Mouse (Mus musculus): ENCODE results near the gene Dspp.

Dspp gene

DNA sequence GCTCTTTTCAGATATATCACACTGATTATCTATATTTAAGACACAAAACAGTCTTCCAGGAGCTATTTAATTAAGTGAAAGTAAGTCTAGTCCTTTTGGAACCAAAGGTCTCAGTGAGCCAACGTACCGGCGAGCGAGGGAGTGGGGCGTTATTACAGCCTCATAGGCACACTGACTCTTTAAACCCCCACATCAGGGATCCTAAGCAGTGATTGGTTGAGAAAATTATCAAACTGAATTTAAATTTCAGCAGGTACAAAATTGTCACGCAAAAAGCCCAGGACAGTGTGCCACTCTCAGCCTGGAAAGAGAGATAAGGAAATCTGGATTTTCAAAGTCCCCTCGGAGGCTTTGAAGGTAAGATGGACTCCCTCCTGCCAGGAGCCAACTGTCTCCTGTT, at the start of gene Dspp:
Dspp (plus strand) TSS at position 301 of the 400 bp plus-strand sequence.
- in situ Hi-C loops (cut with MboI; ENCODE audit: low sequenced_read_pairs): no loop called here

GRCm38 (mm10) chr5:104124016-104124658, 46.4 kb upstream of the Dspp start:
- in situ Hi-C loops (cut with MboI; ENCODE audit: low sequenced_read_pairs): no loop called here

GRCm38 (mm10) chr5:104126561-104127320, 43.8 kb upstream of the Dspp start:
- in situ Hi-C loops (cut with MboI; ENCODE audit: low sequenced_read_pairs): no loop called here

DNA sequence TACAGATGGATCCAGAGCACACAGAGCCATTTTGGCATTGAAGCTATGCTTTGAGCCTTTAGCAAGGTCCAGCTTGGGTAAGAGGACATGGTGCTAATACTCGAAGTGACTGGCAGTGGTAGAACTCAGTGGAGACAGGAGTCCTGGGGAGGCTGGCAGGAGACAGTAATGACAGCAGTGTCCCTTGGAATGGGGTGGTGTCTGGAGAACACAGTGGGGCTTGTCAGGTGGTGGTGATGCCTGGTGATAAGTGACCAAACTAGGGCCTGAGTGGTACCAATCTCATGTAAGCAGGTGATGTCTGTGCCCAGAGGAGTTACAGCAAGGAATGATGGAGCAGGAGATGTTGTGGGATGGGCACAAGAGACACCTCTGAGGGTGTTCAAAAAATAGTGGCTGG, 43.2 kb upstream of the Dspp start:
- in situ Hi-C loops (cut with MboI; ENCODE audit: low sequenced_read_pairs): no loop called here

- in situ Hi-C loops (cut with MboI; ENCODE audit: low sequenced_read_pairs): no loop called here
Measured at GRCm38 (mm10) chr5:104128281-104129031, 42.1 kb upstream of the Dspp start.

GRCm38 (mm10) chr5:104130891-104131290, 39.6 kb upstream of the Dspp start:
- in situ Hi-C loops (cut with MboI; ENCODE audit: low sequenced_read_pairs): no loop called here

DNA sequence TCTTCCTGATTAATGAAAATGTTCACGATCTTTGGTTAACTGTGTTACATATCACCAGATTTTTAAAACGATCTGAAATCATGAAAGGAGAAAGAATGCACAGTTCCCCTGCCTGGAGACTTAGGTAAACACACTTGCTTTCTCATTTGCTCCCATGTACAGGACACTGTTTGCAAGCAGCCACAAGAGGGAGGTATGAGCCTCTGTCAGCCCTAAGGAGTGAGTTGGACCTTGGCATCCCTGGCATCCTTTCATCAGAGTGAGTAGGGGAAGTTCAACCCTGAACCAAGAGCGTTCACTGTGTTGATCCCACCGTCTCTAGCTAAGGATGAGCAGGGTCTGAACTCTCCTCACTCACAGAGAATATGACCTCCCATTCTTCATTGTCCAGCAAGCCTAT, 39.0 kb upstream of the Dspp start:
- in situ Hi-C loops (cut with MboI; ENCODE audit: low sequenced_read_pairs): no loop called here

GRCm38 (mm10) chr5:104133752-104134151, 36.8 kb upstream of the Dspp start:
- in situ Hi-C loops (cut with MboI; ENCODE audit: low sequenced_read_pairs): no loop called here

DNA sequence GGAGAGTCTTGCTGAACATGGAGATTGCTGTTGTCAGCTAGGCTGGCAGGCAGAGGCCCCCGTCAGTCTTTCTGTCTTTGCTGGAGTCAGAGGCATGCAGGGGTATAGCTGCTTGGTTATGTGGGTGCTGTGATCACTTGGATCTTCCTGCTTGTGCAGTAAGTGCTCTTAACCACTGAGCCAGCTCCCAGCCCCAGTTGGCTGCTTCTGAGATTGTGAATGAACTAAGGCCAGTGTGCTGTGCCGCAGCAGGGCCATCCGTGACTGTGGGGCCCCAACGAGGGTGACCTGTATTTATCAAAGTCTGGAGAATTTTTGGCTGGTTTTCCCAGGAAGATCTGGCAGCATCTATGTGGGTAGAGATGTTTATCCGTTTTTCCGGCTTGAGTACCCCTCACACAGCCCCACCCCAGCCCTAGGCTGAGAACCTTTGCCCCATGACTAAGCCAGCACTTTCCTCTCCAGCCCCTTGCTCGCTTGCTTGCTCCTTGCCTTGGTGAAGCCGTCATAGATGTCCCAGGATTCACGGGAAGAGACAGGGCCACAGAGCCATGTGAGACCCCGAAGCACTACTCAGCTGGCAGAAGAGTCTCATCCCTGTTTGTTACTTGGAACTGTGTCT, 32.5 kb upstream of the Dspp start:
- in situ Hi-C loops (cut with MboI; ENCODE audit: low sequenced_read_pairs): no loop called here

DNA sequence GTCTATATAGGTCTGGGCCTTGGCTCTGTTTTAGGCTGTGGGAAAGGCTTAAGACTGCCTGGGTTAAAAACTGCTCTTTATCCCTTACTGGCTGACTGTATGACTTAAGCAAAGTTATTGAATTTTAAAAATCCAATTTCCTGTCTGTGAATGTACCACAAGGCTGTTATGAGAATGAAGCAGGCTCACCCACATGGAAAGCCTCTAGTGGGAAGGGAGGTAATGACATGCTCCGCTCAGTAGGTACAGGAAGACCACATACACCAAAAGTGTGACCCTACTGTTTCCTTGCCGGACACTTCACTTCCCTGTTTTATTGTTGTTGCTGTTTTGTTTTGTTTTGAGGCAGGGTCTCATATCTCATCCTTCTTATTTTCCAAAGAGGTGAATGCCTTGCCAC, 29.4 kb upstream of the Dspp start:
- in situ Hi-C loops (cut with MboI; ENCODE audit: low sequenced_read_pairs): no loop called here

DNA sequence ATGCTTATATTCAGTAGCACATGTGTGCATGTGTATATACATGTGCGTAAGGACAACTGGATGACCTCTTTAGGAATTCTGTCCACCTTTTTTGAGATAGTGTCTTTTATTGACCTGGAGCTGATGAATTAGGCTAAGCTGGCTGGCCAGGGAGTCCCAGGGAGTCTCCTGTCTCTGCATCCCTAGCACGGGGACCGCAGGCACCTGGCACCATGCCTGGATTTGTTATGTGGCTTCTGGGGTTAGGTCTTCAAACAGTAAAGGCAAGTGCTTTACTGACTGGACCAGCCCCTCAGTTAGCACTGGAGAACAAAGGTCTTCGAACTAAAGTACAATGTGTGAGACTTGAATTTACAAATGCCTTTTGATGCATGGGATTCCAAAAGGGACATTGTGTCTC, 26.5 kb upstream of the Dspp start:
- in situ Hi-C loops (cut with MboI; ENCODE audit: low sequenced_read_pairs): no loop called here

DNA sequence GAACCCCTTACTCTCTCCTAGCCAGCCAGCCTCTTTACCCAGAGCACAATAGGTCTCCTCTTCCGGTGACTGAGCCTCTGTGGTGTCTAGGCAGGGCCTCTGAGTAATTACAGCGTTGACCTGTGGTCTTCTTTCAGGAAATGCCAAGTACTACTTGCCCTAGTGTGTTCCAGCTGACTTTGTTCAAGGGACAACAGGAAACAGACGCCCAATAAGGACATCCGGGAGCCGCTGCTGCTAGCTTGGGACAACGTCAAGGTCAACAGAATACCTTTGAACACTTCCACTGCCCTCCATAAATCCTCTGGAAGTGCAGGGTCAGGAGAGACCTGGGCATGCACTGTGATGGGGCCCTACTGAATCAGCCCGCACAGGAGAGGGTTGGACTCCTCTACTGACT, 21.2 kb upstream of the Dspp start:
- in situ Hi-C loops (cut with MboI; ENCODE audit: low sequenced_read_pairs): no loop called here

DNA sequence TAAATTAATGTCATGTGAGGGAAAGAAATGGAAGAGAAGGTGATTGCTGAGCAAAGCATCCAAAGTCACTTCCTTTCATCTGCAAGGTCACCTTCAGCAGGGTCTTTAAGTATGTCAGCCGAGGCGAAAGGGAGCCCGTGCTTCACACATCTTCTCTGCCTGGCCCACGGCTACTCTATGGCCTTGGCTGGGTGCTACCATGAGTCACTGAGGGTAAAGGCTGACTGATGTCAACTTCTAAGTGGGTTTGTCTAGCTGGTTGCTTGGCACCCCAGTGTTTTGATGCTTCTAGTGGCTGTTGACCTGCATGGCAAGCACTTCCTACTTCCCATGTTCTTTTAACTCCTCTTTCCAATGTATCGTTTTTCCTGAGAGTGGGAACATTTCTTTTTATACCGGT, 20.3 kb upstream of the Dspp start:
- in situ Hi-C loops (cut with MboI; ENCODE audit: low sequenced_read_pairs): no loop called here

GRCm38 (mm10) chr5:104157701-104158100, 12.8 kb upstream of the Dspp start:
- in situ Hi-C loops (cut with MboI; ENCODE audit: low sequenced_read_pairs): no loop called here

GRCm38 (mm10) chr5:104158332-104159052, 12.0 kb upstream of the Dspp start:
- in situ Hi-C loops (cut with MboI; ENCODE audit: low sequenced_read_pairs): no loop called here

DNA sequence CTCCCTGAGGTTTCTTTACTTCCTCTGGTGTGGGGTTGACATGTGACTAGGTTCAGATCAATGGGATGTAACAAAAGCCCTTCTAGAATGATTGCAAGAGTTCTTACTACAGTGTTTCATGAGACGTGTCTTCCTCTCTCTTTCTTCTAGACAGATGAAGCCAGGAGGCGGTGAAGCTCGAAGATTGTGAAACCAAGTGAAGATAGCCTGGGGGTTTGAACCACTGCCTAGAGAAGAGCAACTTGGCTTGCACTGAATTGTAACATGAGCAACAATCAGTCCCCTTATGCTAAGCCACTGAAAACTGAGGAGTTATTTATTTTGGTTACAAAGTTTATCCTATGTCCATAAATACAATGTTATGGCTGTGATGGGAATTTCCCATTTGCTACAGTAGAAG, 9.9 kb upstream of the Dspp start:
- in situ Hi-C loops (cut with MboI; ENCODE audit: low sequenced_read_pairs): no loop called here

DNA sequence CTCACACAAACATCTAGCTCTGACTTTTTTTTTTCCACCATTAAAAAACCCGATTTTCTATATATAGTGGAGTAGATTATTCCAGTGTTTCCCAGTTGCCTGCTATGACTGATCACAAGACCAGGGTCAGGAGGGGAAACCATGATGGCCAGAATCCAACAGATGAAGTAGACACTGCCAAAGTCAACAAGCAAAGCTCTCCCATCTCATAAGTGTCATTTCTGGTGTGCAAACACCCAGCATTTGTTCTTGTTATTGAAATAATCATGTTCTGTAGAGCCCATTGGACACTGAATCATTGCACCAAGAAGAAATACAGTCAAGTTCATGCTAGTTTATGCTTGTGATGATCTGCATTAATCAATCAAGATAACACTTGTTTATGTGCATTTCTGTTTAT, 9.1 kb upstream of the Dspp start:
- in situ Hi-C loops (cut with MboI; ENCODE audit: low sequenced_read_pairs): no loop called here

GRCm38 (mm10) chr5:104163536-104163935, 7.0 kb upstream of the Dspp start:
- in situ Hi-C loops (cut with MboI; ENCODE audit: low sequenced_read_pairs): no loop called here

DNA sequence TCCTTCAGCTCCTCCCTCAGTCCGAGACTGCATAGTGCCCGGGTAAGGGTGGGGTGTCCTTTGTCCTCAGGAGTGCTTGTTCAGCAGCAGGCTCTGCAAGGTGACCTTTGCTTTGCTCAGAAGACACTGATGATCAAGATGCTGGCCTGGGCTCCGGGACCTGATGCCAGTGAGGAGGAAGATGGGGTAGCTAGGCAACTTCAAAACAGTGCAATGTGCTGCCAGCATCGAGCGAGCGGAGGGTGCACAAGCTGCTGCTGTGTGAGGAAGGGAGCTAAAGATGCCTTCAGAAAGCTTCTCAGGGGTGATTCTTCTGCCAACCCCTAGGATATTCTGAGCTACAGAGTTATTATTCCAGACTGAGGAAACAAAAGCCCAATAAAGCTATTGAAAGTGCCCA, 2.6 kb downstream of the Dspp start:
- in situ Hi-C loops (cut with MboI; ENCODE audit: low sequenced_read_pairs): no loop called here

DNA sequence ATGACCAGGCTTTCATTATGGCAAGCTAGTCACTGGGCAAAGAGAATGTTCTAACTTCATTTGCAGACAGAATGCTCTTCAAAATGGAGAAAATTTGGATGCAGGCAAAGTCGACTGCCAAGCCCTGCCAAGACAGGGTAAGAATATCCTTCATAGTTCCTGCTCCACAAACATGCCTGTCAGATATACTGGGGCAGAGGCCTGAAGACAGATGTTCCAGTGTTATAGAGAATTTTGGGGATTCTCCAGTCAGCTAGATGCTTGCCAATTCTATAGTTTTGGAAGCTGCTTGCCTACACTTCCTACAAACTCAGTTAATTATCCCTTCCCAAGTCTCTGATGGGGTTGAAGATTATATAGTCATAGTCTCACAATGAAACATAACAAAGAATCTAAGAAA, 13.2 kb downstream of the Dspp start:
- in situ Hi-C loops (cut with MboI; ENCODE audit: low sequenced_read_pairs): no loop called here

- in situ Hi-C loops (cut with MboI; ENCODE audit: low sequenced_read_pairs): no loop called here
Measured at GRCm38 (mm10) chr5:104187281-104187680, 16.8 kb downstream of the Dspp start.

All from CH12F3 (cell line).